Mouse (Mus musculus) small intestine, adult 2 months (tissue): ENCODE results near the gene Rln3.

ENCODE experiments used
- CTCF ChIP-seq: fragments of 200-500 bp; IDR thresholded peaks from 2 replicates; pipeline ENCODE4 v1.5.1; 2012; ENCODE audit warnings: low read depth, mild to moderate bottlenecking, control low read depth, inconsistent platforms, low read length, moderate library complexity, mixed read lengths; ENCODE audit not compliant: insufficient replicate concordance, insufficient read length; ENCODE audit errors: extremely low read depth
- POLR2A ChIP-seq: fragments of 200-500 bp; IDR thresholded peaks from 2 replicates; pipeline ENCODE4 v1.6.1; 2012; ENCODE audit warnings: low read depth, mild to moderate bottlenecking, control low read depth, inconsistent platforms, low read length, moderate library complexity

DNA sequence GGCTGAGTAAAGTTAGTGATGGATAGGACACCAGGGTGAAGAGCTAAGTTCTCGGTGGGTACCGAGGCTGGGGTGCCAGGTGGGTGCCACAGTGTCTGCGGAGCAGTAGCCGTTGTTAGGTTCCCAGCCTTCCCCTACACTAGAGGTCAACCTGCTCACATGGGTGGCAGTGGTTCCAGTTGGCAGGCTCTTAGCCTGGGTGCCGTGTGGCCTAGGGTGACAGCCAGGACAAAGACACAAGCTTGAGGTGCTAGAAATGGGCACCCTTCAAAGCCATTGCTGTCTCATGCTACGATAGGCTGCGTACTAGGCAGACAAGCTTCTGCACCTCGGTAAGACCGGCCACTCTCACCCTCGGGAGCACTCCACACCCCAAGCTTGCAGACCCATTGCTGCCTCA lies 27.5 kb upstream of the Rln3 start:
- TF ChIP-seq CTCF (no peak), POLR2A (no peak)
